Mouse (Mus musculus): Measurements from ENCODE around the gene Adcy5. TPM values are rescaled to one million over a fixed set of nuclear protein-coding genes. Genes with fewer than 3 reads are reported as not detected.

Adcy5 gene
- polyA plus RNA-seq, 1 experiment from 2014 or later = 2.0 TPM

GRCm38 (mm10) chr16:35311586-35311985, 156.9 kb downstream of the Adcy5 start:
- Histone ChIP-seq H3K36me3 (no peaks in the 10 kb centered on the region), H3K27me3 (replicated peaks) (no peaks in the 10 kb centered on the region), H3K9me3 (no peaks in the 10 kb centered on the region), H3K27ac (no peak overlapping the region), H3K4me1 (replicated peaks) (no peaks in the 10 kb centered on the region; the same call in 1 of the 2 replicates), H3K4me3 (replicated peaks) (no peak overlapping the region), H3K9ac (no peak overlapping the region), H3K4me2 (replicated peaks) (no peak overlapping the region)
- ATAC-seq = no peak
- 65% methylated on average over 8 of the region's 8 CpGs for WGBS

- H3K27me3 ChIP-seq (replicated peaks) = no peaks in the 10 kb centered on the region
- peaks cover 2% of the 10 kb centered on the region; the same call in 1 of the 2 replicates for H3K4me1 ChIP-seq (replicated peaks)
- no peak overlapping the region for H3K27ac ChIP-seq
- H3K4me2 ChIP-seq (replicated peaks) = no peak overlapping the region
- H3K4me3 ChIP-seq (replicated peaks) = no peak overlapping the region
- no peak for ATAC-seq
- no peaks in the 10 kb centered on the region for H3K9me3 ChIP-seq
- no peak overlapping the region for H3K9ac ChIP-seq
- 73% methylated on average over 3 of the region's 3 CpGs for WGBS
- no peaks in the 10 kb centered on the region for H3K36me3 ChIP-seq
Observed at GRCm38 (mm10) chr16:35315496-35315895, 160.8 kb downstream of the Adcy5 start.

GRCm38 (mm10) chr16:35316856-35317264, 162.2 kb downstream of the Adcy5 start:
- H3K27ac ChIP-seq = no peak overlapping the region
- no peaks in the 10 kb centered on the region for H3K9me3 ChIP-seq
- no peak overlapping the region for H3K9ac ChIP-seq
- H3K4me2 ChIP-seq (replicated peaks) = no peak overlapping the region
- H3K27me3 ChIP-seq (replicated peaks) = no peaks in the 10 kb centered on the region
- ATAC-seq = no peak
- H3K36me3 ChIP-seq = no peaks in the 10 kb centered on the region
- H3K4me3 ChIP-seq (replicated peaks) = no peak overlapping the region
- 0 out of 2 replicates have a peak, but pooled peaks cover 2% of the 10 kb centered on the region for H3K4me1 ChIP-seq (replicated peaks)

GRCm38 (mm10) chr16:35317460-35317859, 162.8 kb downstream of the Adcy5 start:
- Histone ChIP-seq H3K9me3 (no peaks in the 10 kb centered on the region), H3K27me3 (replicated peaks) (no peaks in the 10 kb centered on the region), H3K4me3 (replicated peaks) (no peak overlapping the region), H3K9ac (no peak overlapping the region), H3K27ac (no peak overlapping the region), H3K4me2 (replicated peaks) (no peak overlapping the region), H3K36me3 (no peaks in the 10 kb centered on the region), H3K4me1 (replicated peaks) (0 out of 2 replicates have a peak, but pooled peaks cover 2% of the 10 kb centered on the region)
- WGBS = 91% methylated on average over 5 of the region's 5 CpGs
- no peak for ATAC-seq

- WGBS = 60% methylated on average over 6 of the region's 6 CpGs
- no peak for ATAC-seq
- Histone ChIP-seq H3K9ac (no peak overlapping the region), H3K27ac (no peak overlapping the region), H3K36me3 (no peaks in the 10 kb centered on the region), H3K4me2 (replicated peaks) (no peak overlapping the region), H3K9me3 (no peaks in the 10 kb centered on the region), H3K27me3 (replicated peaks) (no peaks in the 10 kb centered on the region), H3K4me3 (replicated peaks) (no peak overlapping the region), H3K4me1 (replicated peaks) (0 out of 2 replicates have a peak, but pooled peaks cover 2% of the 10 kb centered on the region)
Observed at GRCm38 (mm10) chr16:35318397-35318796, 163.7 kb downstream of the Adcy5 start.

- Histone ChIP-seq H3K4me1 (replicated peaks) (0 out of 2 replicates have a peak, but pooled peaks cover 2% of the 10 kb centered on the region), H3K27ac (no peak overlapping the region), H3K9ac (no peak overlapping the region), H3K36me3 (no peaks in the 10 kb centered on the region), H3K4me3 (replicated peaks) (no peak overlapping the region), H3K4me2 (replicated peaks) (no peak overlapping the region), H3K27me3 (replicated peaks) (no peaks in the 10 kb centered on the region), H3K9me3 (no peaks in the 10 kb centered on the region)
- ATAC-seq = peak; percentile 61; the same call in 1 of the 2 replicates
- WGBS = 33% methylated on average over 4 of the region's 4 CpGs
Observed at GRCm38 (mm10) chr16:35319335-35319734, 164.7 kb downstream of the Adcy5 start.

- no peaks in the 10 kb centered on the region for H3K9me3 ChIP-seq
- H3K27ac ChIP-seq = no peak overlapping the region
- H3K9ac ChIP-seq = no peak overlapping the region
- no peak for ATAC-seq
- 73% methylated on average over 2 of the region's 2 CpGs for WGBS
- no peak overlapping the region for H3K4me2 ChIP-seq (replicated peaks)
- H3K4me1 ChIP-seq (replicated peaks) = 0 out of 2 replicates have a peak, but pooled peaks cover 2% of the 10 kb centered on the region
- no peak overlapping the region for H3K4me3 ChIP-seq (replicated peaks)
- H3K36me3 ChIP-seq = no peaks in the 10 kb centered on the region
- no peaks in the 10 kb centered on the region for H3K27me3 ChIP-seq (replicated peaks)
Observed at GRCm38 (mm10) chr16:35319773-35320172, 165.1 kb downstream of the Adcy5 start.

GRCm38 (mm10) chr16:35330451-35330850, 175.8 kb downstream of the Adcy5 start:
- H3K36me3 ChIP-seq = no peaks in the 10 kb centered on the region
- no peaks in the 10 kb centered on the region for H3K4me1 ChIP-seq (replicated peaks)
- no peak for ATAC-seq
- H3K27me3 ChIP-seq (replicated peaks) = no peaks in the 10 kb centered on the region
- H3K9me3 ChIP-seq = no peaks in the 10 kb centered on the region
- H3K27ac ChIP-seq = no peak overlapping the region
- no peak overlapping the region for H3K9ac ChIP-seq
- no peak overlapping the region for H3K4me2 ChIP-seq (replicated peaks)
- H3K4me3 ChIP-seq (replicated peaks) = no peak overlapping the region
- WGBS = 85% methylated on average over 1 of the region's 1 CpGs

Other genes starting within 250 kb of the Adcy5 start
- gene Hacd2, start 132.4 kb upstream of the Adcy5 start, polyA plus RNA-seq (2015; fragmentation: Nextera tagmentation; extraction: Ambion mirVana) = 92.3 and 112 TPM in 2 replicates
- gene Sec22a, start 209.0 kb downstream of the Adcy5 start, polyA plus RNA-seq (2015; fragmentation: Nextera tagmentation; extraction: Ambion mirVana) = 53.3 and 54.3 TPM in 2 replicates

All from intestine, embryonic 15.5 days (tissue).